Comparison of ENCODE assay signal across 11 mouse cellular contexts in the genomic region with DNA sequence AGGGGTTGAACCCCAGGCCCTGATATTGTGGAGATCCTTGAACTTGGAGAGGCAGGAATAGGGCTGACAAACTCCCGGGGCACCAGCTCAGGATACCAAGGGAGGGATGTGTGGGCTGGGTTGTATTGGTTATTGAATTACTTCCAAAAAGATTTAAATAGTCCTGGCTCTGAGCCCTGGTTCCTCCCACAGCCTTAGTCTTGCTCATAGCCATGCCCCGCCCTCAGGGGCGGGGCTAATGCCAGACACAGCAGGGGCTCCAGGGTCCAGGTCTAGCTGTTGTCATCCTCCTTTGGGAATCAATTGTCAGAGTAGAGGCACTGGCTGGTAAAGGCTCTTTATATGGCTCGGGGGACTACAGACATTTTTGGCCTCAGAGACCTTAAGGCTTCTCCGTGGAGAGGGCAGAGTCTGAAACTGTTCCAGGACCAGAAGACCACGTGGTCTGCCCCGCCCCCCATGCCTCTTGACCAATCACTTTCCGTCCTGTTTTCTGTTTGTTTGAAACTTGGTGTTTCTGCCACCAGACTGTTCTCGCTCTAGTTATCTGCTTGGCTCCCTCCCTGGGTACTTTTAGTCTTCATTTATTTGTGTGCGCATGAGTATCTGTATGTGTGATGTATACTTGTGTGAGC. TPM values are rescaled to one million over a fixed set of nuclear protein-coding genes. Genes with fewer than 3 reads are reported as not detected.
A peak's percentile ranks its signal among the peaks of the same experiment; 100 is the strongest.
DNase-seq lines count a peak whose midpoint lies in the region; ATAC-seq and TF ChIP-seq lines count a peak whose summit lies in the region.
"Had no signal": no experiment of that assay in that cellular context is flagged by ENCODE, and none has a peak within 500 bp of the region (broad histone marks: within the 10 kb centered on the region; RNA-seq: fewer than 3 reads in every experiment).

No protein-coding gene starts in this region.

- H3K36me3 ChIP-seq in E14TG2a.4 (ENCODE audit: insufficient read depth, low read length) = no peaks in the 10 kb centered on the region
- no peaks in the 10 kb centered on the region for H3K36me3 ChIP-seq in embryonic facial prominence, embryonic 14.5 days (ENCODE audit: control insufficient read depth, insufficient read depth, low read length)
- H3K36me3 ChIP-seq: limb, embryonic 15.5 days had no signal

- H3K4me3 ChIP-seq in E14TG2a.4 (replicated peaks; ENCODE audit: low read length) = peak overlapping the region; percentile 54
- no peak overlapping the region for H3K4me3 ChIP-seq in embryonic facial prominence, embryonic 14.5 days (ENCODE audit: low read depth, low read length)
- H3K4me3 ChIP-seq: limb, embryonic 15.5 days had no signal

- WGBS in embryonic facial prominence, embryonic 14.5 days = 31% methylated on average over 10 of the region's 10 CpGs

- H3K27ac ChIP-seq in embryonic facial prominence, embryonic 14.5 days (replicated peaks; ENCODE audit: low read depth, low read length) = no peak overlapping the region
- H3K27ac ChIP-seq: limb, embryonic 15.5 days had no signal

- no peak for TF ChIP-seq CTCF in E14TG2a.4 (conservative IDR thresholded peaks at IDR 0.05; ENCODE audit: low read length)

- H3K9ac ChIP-seq in embryonic facial prominence, embryonic 14.5 days (ENCODE audit: low read depth, low read length) = no peak overlapping the region
- H3K9ac ChIP-seq: limb, embryonic 15.5 days had no signal

- H3K4me1 ChIP-seq in E14TG2a.4 (replicated peaks; ENCODE audit: low read depth, low read length) = peaks cover 42% of the 10 kb centered on the region
- H3K4me1 ChIP-seq in embryonic facial prominence, embryonic 14.5 days (ENCODE audit: control insufficient read depth, insufficient read depth, low read length) = peaks cover 4% of the 10 kb centered on the region; the same call in 1 of the 2 replicates

- H3K9me3 ChIP-seq in E14TG2a.4 (ENCODE audit: low read length) = no peaks in the 10 kb centered on the region
- no peaks in the 10 kb centered on the region for H3K9me3 ChIP-seq in embryonic facial prominence, embryonic 14.5 days (ENCODE audit: control insufficient read depth, low read length)
- H3K9me3 ChIP-seq: limb, embryonic 15.5 days had no signal

- H3K4me2 ChIP-seq in embryonic facial prominence, embryonic 14.5 days (ENCODE audit: low read depth, low read length) = no peak overlapping the region
- H3K4me2 ChIP-seq: limb, embryonic 15.5 days had no signal

- peak; percentile 34 for DNase-seq in kidney, adult 9 months
- DNase-seq in kidney, adult 18-20 months = no peak
- peak; percentile 75 for DNase-seq in embryonic facial prominence, embryonic 14.5 days (ENCODE audit: low spot score)
- DNase-seq in kidney, postnatal 36 days = peak; percentile 19 to 46
- no peak for DNase-seq in ovary, postnatal 10 days (ENCODE audit: low spot score)
- no peak for DNase-seq in gastrocnemius, postnatal 10 days
- no peak for DNase-seq in thymus, postnatal 25 days

- ATAC-seq in embryonic facial prominence, embryonic 14.5 days (ENCODE audit: low read depth) = peak; percentile 70

- peaks cover 63% of the 10 kb centered on the region for H3K27me3 ChIP-seq in E14TG2a.4 (ENCODE audit: insufficient read depth, low read length)
- peaks cover 19% of the 10 kb centered on the region for H3K27me3 ChIP-seq in embryonic facial prominence, embryonic 14.5 days (replicated peaks; ENCODE audit: control insufficient read depth, insufficient read depth, low read length)

RNA-seq across cellular contexts. Expression of a gene that starts 30.8 kb away (rescaled TPM):
- not detected in 2 replicates for polyA plus RNA-seq in embryonic facial prominence, embryonic 14.5 days (2014; fragmentation: Nextera tagmentation; extraction: Ambion mirVana)
- total RNA-seq in gastrocnemius, postnatal 10 days (2021) = not detected
- polyA plus RNA-seq: cortical plate, adult 2 months; heart, embryonic 14.5 days; limb, embryonic 15.5 days had no signal

Comparison
In these comparisons a context has a peak if more than half of its experiments do, and no peak if none do; other contexts are left out.
1. DNase-seq: peak in kidney, adult 9 months (single experiment), embryonic facial prominence, embryonic 14.5 days (single experiment) and kidney, postnatal 36 days (2 of 2); none in kidney, adult 18-20 months (single experiment), ovary, postnatal 10 days (single experiment), gastrocnemius, postnatal 10 days (single experiment) and thymus, postnatal 25 days (single experiment).